Mouse (Mus musculus) stomach, postnatal 0 days (tissue): Measurements from ENCODE around the gene Wnt9a.

Source experiments
- CTCF ChIP-seq: IDR thresholded peaks from 2 replicates; pipeline ENCODE4 v1.5.1; 2016; ENCODE audit warnings: antibody characterized with exemption, low read depth, mild to moderate bottlenecking, moderate library complexity
- EP300 ChIP-seq: optimal IDR thresholded peaks from 2 replicates; pipeline ENCODE3; 2016; ENCODE audit warnings: antibody characterized with exemption

DNA sequence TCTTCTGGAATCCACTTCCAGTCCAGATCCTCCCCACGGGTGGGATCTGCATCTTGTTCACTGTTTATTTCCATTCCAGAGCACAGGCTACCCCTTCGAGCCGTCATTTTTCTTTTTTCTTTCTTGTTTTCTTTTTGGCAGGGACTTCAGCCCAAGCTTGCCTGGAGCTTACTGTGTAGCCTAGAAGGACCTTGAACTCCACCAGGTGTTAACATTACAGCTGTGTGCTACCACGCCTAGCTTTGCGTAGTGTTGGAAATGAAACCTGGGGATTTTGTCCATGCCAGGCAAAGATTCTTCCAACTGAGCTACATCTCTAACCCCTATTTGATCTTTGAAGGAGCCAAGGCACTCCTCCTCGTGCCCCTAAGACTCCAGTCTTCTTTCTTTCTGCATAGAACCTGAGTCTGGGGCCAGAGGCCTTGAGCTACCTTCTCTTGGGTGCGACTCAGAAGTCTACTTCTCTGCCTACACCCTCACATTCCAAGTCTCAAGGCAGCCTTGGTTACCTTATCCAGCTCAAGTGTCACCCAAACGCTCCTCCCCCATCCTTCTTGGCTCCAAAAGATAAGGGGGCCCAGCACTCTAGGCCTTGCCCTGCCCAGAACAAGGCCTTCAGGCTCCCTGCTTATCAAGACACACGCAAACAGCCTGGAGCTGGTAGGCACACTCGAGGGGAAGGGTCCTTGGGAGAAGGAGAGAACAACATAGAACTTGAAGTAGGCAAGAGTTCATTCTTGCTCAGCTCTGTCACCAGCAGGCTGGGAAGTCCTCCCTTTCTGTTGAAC lies 45.8 kb upstream of the Wnt9a start:
- TF ChIP-seq CTCF, result no peak
- TF ChIP-seq EP300, result no peak
